Mouse (Mus musculus) heart, postnatal 0 days (tissue): ENCODE results near the gene Hacd1.

Experiments
- CTCF ChIP-seq: IDR thresholded peaks from 2 replicates; pipeline ENCODE4 v1.5.1; 2016; ENCODE audit warnings: antibody characterized with exemption, control low read depth, low read depth
- EP300 ChIP-seq: IDR thresholded peaks from 2 replicates; pipeline ENCODE4 v1.6.1; 2016; ENCODE audit warnings: antibody characterized with exemption, low read depth

- no peak for TF ChIP-seq CTCF
- TF ChIP-seq EP300, result no peak
Observed at GRCm38 (mm10) chr2:13888568-13888967, 167.4 kb downstream of the Hacd1 start.
